17 mouse cellular contexts compared by ENCODE assay signal in the genomic region with DNA sequence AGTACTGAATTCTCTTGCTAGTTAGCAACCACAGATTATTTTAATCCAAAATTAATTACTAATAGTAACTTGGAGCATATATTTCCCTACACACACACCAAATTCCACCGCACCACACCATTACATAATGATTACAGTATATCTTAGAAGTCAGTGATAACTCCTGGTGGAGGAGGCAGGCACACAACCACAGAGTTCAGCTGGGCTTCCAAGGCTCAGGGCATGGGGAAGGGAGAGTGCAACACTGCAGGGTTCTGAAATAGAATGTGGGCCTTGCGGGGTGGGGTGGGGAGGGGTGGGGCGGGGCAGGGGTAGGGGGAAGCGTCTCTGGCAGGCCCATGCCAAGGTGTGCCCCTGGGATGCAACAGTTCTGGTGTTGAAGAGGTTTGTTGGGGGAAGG. TPM values are rescaled to one million over a fixed set of nuclear protein-coding genes. Genes with fewer than 3 reads are reported as not detected.
DNase-seq lines count a peak whose midpoint lies in the region; ATAC-seq and TF ChIP-seq lines count a peak whose summit lies in the region.
"Had no signal": no experiment of that assay in that cellular context is flagged by ENCODE, and none has a peak within 500 bp of the region (broad histone marks: within the 10 kb centered on the region; RNA-seq: fewer than 3 reads in every experiment).

No protein-coding gene starts in this region.

- no peaks in the 10 kb centered on the region for H3K36me3 ChIP-seq in forebrain, embryonic 10.5 days (replicated peaks)
- no peaks in the 10 kb centered on the region for H3K36me3 ChIP-seq in forebrain, embryonic 13.5 days (ENCODE audit: poor library complexity, severe bottlenecking)
- no peaks in the 10 kb centered on the region for H3K36me3 ChIP-seq in liver, embryonic 12.5 days
- H3K36me3 ChIP-seq in liver, embryonic 14.5 days (replicated peaks; ENCODE audit: control insufficient read depth, insufficient read depth, low read depth), result no peaks in the 10 kb centered on the region
- no peaks in the 10 kb centered on the region for H3K36me3 ChIP-seq in stomach, embryonic 16.5 days (ENCODE audit: control insufficient read depth, insufficient read depth, low read length)
- H3K36me3 ChIP-seq: embryonic facial prominence, embryonic 10.5 days; forebrain, embryonic 12.5 days; midbrain, embryonic 12.5 days had no signal

- no peak overlapping the region for H3K9ac ChIP-seq in forebrain, embryonic 13.5 days
- no peak overlapping the region for H3K9ac ChIP-seq in liver, embryonic 12.5 days
- H3K9ac ChIP-seq in liver, embryonic 14.5 days (replicated peaks), result no peak overlapping the region
- no peak overlapping the region for H3K9ac ChIP-seq in stomach, embryonic 16.5 days (ENCODE audit: low read length)
- H3K9ac ChIP-seq: forebrain, embryonic 12.5 days; hindbrain, embryonic 14.5 days; midbrain, embryonic 12.5 days had no signal

- no peak for TF ChIP-seq CTCF in liver, embryonic 14.5 days (IDR thresholded peaks at IDR 0.05; ENCODE audit: low read depth)

- ATAC-seq in forebrain, embryonic 13.5 days, result no peak
- peak; percentile 24; the same call in 1 of the 2 replicates for ATAC-seq in liver, embryonic 12.5 days
- ATAC-seq in liver, embryonic 14.5 days (ENCODE audit: insufficient read depth), result 0 out of 2 replicates have a peak, but pooled peaks have one; percentile 20
- ATAC-seq in stomach, embryonic 16.5 days (ENCODE audit: insufficient read depth, low FRiP score), result peak; percentile 19; the same call in 1 of the 2 replicates
- ATAC-seq: Patski had no signal

- no peak overlapping the region for H3K4me3 ChIP-seq in forebrain, embryonic 10.5 days
- H3K4me3 ChIP-seq in forebrain, embryonic 13.5 days, result no peak overlapping the region
- H3K4me3 ChIP-seq in liver, embryonic 12.5 days, result no peak overlapping the region
- no peak overlapping the region for H3K4me3 ChIP-seq in liver, embryonic 14.5 days (ENCODE audit: insufficient read depth in 1 of 2, low read depth in 2 of 2, low read length in 2 of 2)
- no peak overlapping the region for H3K4me3 ChIP-seq in stomach, embryonic 16.5 days (replicated peaks; ENCODE audit: low read length)
- H3K4me3 ChIP-seq: embryonic facial prominence, embryonic 10.5 days; forebrain, embryonic 12.5 days; midbrain, embryonic 12.5 days had no signal

- WGBS in forebrain, embryonic 10.5 days, result 42% methylated on average over 4 of the region's 4 CpGs
- 45% methylated on average over 4 of the region's 4 CpGs for WGBS in forebrain, embryonic 13.5 days
- WGBS in liver, embryonic 12.5 days (ENCODE audit: insufficient replicate concordance), result 33% methylated on average over 4 of the region's 4 CpGs
- WGBS in liver, embryonic 14.5 days (ENCODE audit: insufficient replicate concordance), result 33% methylated on average over 4 of the region's 4 CpGs
- 57% methylated on average over 4 of the region's 4 CpGs for whole genome bisulfite sequencing in stomach, embryonic 16.5 days

- H3K27me3 ChIP-seq in forebrain, embryonic 10.5 days (ENCODE audit: poor library complexity, severe bottlenecking), result no peaks in the 10 kb centered on the region; the same call in 1 of the 2 replicates
- H3K27me3 ChIP-seq in forebrain, embryonic 13.5 days, result no peaks in the 10 kb centered on the region
- H3K27me3 ChIP-seq in liver, embryonic 12.5 days (replicated peaks), result peaks cover 23% of the 10 kb centered on the region
- no peaks in the 10 kb centered on the region; the same call in 1 of the 2 replicates for H3K27me3 ChIP-seq in liver, embryonic 14.5 days (ENCODE audit: control insufficient read depth, insufficient read depth, low read length)
- H3K27me3 ChIP-seq in stomach, embryonic 16.5 days (ENCODE audit: control insufficient read depth, insufficient read depth, low read length), result 0 out of 2 replicates have a peak, but pooled peaks cover 2% of the 10 kb centered on the region
- H3K27me3 ChIP-seq: forebrain, embryonic 12.5 days; midbrain, embryonic 12.5 days; Patski had no signal

- no peak for TF ChIP-seq EP300 in liver, embryonic 14.5 days (IDR thresholded peaks at IDR 0.05; ENCODE audit: low read depth)

- peaks cover 29% of the 10 kb centered on the region for H3K4me1 ChIP-seq in forebrain, embryonic 10.5 days
- H3K4me1 ChIP-seq in forebrain, embryonic 13.5 days, result no peaks in the 10 kb centered on the region
- peaks cover 18% of the 10 kb centered on the region for H3K4me1 ChIP-seq in liver, embryonic 12.5 days
- peaks cover 0 to 3% of the 10 kb centered on the region in 2 experiments; a peak in 2 of 4 replicates for H3K4me1 ChIP-seq in liver, embryonic 14.5 days (replicated peaks; ENCODE audit: control insufficient read depth in 2 of 2, insufficient read depth in 2 of 2, low read length in 1 of 2)
- 0 out of 2 replicates have a peak, but pooled peaks cover under 1% of the 10 kb centered on the region for H3K4me1 ChIP-seq in stomach, embryonic 16.5 days (ENCODE audit: control insufficient read depth, insufficient read depth, low read length)
- H3K4me1 ChIP-seq: midbrain, embryonic 12.5 days had no signal

- H3K4me2 ChIP-seq in forebrain, embryonic 13.5 days, result no peak overlapping the region
- no peak overlapping the region for H3K4me2 ChIP-seq in liver, embryonic 12.5 days
- H3K4me2 ChIP-seq in liver, embryonic 14.5 days (ENCODE audit: low read depth), result no peak overlapping the region
- H3K4me2 ChIP-seq in stomach, embryonic 16.5 days (ENCODE audit: low read depth, low read length), result no peak overlapping the region
- H3K4me2 ChIP-seq: forebrain, embryonic 12.5 days; hindbrain, embryonic 14.5 days; midbrain, embryonic 12.5 days had no signal

- no peak for DNase-seq in forebrain, embryonic 10.5 days (ENCODE audit: extremely low spot score, low spot score)
- DNase-seq in liver, result no peak
- no peak for DNase-seq in liver, embryonic 14.5 days (ENCODE audit: low read depth in 3 of 3, low spot score in 3 of 3)
- no peak for DNase-seq in gastrocnemius, postnatal 25 days
- no peak for DNase-seq in layer of hippocampus, postnatal 36 days
- DNase-seq: cerebellum, adult 9-10 months; gastrocnemius, postnatal 10 days; kidney, adult 11 months had no signal

- no peaks in the 10 kb centered on the region for H3K9me3 ChIP-seq in forebrain, embryonic 10.5 days
- no peaks in the 10 kb centered on the region for H3K9me3 ChIP-seq in forebrain, embryonic 13.5 days (replicated peaks)
- H3K9me3 ChIP-seq in liver, embryonic 12.5 days (replicated peaks), result no peaks in the 10 kb centered on the region
- H3K9me3 ChIP-seq in liver, embryonic 14.5 days (ENCODE audit: control insufficient read depth, low read length), result no peaks in the 10 kb centered on the region
- H3K9me3 ChIP-seq in stomach, embryonic 16.5 days (replicated peaks; ENCODE audit: control insufficient read depth, low read length), result no peaks in the 10 kb centered on the region
- H3K9me3 ChIP-seq: embryonic facial prominence, embryonic 10.5 days; forebrain, embryonic 12.5 days; midbrain, embryonic 12.5 days had no signal

- H3K27ac ChIP-seq in forebrain, embryonic 10.5 days, result peak overlapping the region; percentile 35; the same call in 1 of the 2 replicates
- H3K27ac ChIP-seq in forebrain, embryonic 13.5 days, result no peak overlapping the region
- no peak overlapping the region for H3K27ac ChIP-seq in liver, embryonic 12.5 days
- no peak overlapping the region for H3K27ac ChIP-seq in liver, embryonic 14.5 days
- H3K27ac ChIP-seq in stomach, embryonic 16.5 days (ENCODE audit: low read length), result no peak overlapping the region
- H3K27ac ChIP-seq: embryonic facial prominence, embryonic 10.5 days; forebrain, embryonic 12.5 days; hindbrain, embryonic 14.5 days; kidney, postnatal 0 days; midbrain, embryonic 12.5 days had no signal

RNA-seq across cellular contexts. Expression of gene Cxadr, which starts 5.7 kb away (rescaled TPM):
- 60.7 and 67.8 TPM in 2 replicates for polyA plus RNA-seq in forebrain, embryonic 10.5 days (2016; fragmentation: Nextera tagmentation; extraction: Ambion mirVana)
- 101 and 110 TPM in 2 replicates for polyA plus RNA-seq in forebrain, embryonic 13.5 days (2015; fragmentation: Nextera tagmentation; extraction: Ambion mirVana)
- polyA plus RNA-seq in liver, embryonic 12.5 days (2016; fragmentation: Nextera tagmentation; extraction: Ambion mirVana), result 12.6 and 13.5 TPM in 2 replicates
- 6.0 and 7.7 TPM in 2 replicates for polyA plus RNA-seq in liver, embryonic 14.5 days (2012; rRNA removed)
- polyA plus RNA-seq in liver, embryonic 14.5 days (2014; fragmentation: Nextera tagmentation; extraction: Ambion mirVana), result 11.7 and 12.4 TPM in 2 replicates
- 67.1 and 76.9 TPM in 2 replicates for polyA plus RNA-seq in stomach, embryonic 16.5 days (2015; fragmentation: Nextera tagmentation; extraction: Ambion mirVana)
- total RNA-seq in gastrocnemius, postnatal 25 days (2021), result 1 to 10 TPM in 1 of 2 experiments, under 1 TPM in 1; 0.56 to 1.1 TPM
- total RNA-seq in layer of hippocampus, postnatal 36 days (2021), result 10 to 100 TPM; 15.8 to 16.8 TPM
